Mouse (Mus musculus) frontal cortex, adult 2 months (tissue): Measurements from ENCODE around the gene Gm13698. TPM values are rescaled to one million over a fixed set of nuclear protein-coding genes. Genes with fewer than 3 reads are reported as not detected.
"Not testable (repeated sequence)": the region's sequence is repeated elsewhere in the genome, so short reads cannot be mapped to it uniquely, and the experiment has no call there.

Source experiments
- DNase-seq, 2 experiments: peaks; one replicate each; pipeline ENCODE4 v3.0.0; 2022; ENCODE audit warnings: low spot score in 1 of 2; ENCODE audit errors: extremely low spot score in 1 of 2
- polyA plus RNA-seq: library from polyadenylated mRNA; depleted of rRNA; stranded (reverse); fragments of >200 nt; gene quantifications from 2 replicates; pipeline ENCODE4 v1.2.3, GENCODE M21; 2012; rRNA removed

The Gm13698 gene
- not detected in 2 replicates for polyA plus RNA-seq

GRCm38 (mm10) chr2:83955393-83955792 is at the start of gene Gm13698:
Gm13698 (plus strand) TSS chr2:83955693.
- not testable (repeated sequence) for DNase-seq

GRCm38 (mm10) chr2:83929478-83930088 is 25.9 kb upstream of the Gm13698 start:
- no peak for DNase-seq

GRCm38 (mm10) chr2:83940931-83941361 is 14.5 kb upstream of the Gm13698 start, which contains the start of gene Zswim2:
Zswim2 (minus strand) TSS chr2:83941228.
- peak; percentile 90 to 95 for DNase-seq

- DNase-seq: no peak
Measured at GRCm38 (mm10) chr2:83941378-83941777, 14.1 kb upstream of the Gm13698 start.

- DNase-seq: no peak
Measured at GRCm38 (mm10) chr2:83941792-83942191, 13.7 kb upstream of the Gm13698 start.

- DNase-seq: not testable (repeated sequence)
Measured at GRCm38 (mm10) chr2:83961203-83961602, 5.7 kb downstream of the Gm13698 start, which contains the start of gene Gm13693. Gm13693 (plus strand) TSS chr2:83961503.

GRCm38 (mm10) chr2:83967013-83967412 is 11.5 kb downstream of the Gm13698 start, which contains the start of gene Gm13695:
Gm13695 (plus strand) TSS chr2:83967313.
- DNase-seq: not testable (repeated sequence)

GRCm38 (mm10) chr2:83972823-83973222 is 17.3 kb downstream of the Gm13698 start, which contains the start of gene Gm13696:
Gm13696 (plus strand) TSS chr2:83973123.
- DNase-seq: not testable (repeated sequence)

GRCm38 (mm10) chr2:83978633-83979032 is 23.1 kb downstream of the Gm13698 start, which contains the start of gene Gm13694:
Gm13694 (plus strand) TSS chr2:83978933.
- not testable (repeated sequence) for DNase-seq

- not testable (repeated sequence) for DNase-seq
Measured at GRCm38 (mm10) chr2:83984443-83984842, 28.9 kb downstream of the Gm13698 start, which contains the start of gene Gm13697. Gm13697 (plus strand) TSS chr2:83984743.

GRCm38 (mm10) chr2:83990253-83990652 is 34.8 kb downstream of the Gm13698 start, which contains the start of gene Gm13691:
Gm13691 (plus strand) TSS chr2:83990553.
- not testable (repeated sequence) for DNase-seq

GRCm38 (mm10) chr2:83993639-83994255 is 38.3 kb downstream of the Gm13698 start:
- DNase-seq: not testable (repeated sequence)

GRCm38 (mm10) chr2:83994526-83994925 is 39.0 kb downstream of the Gm13698 start:
- DNase-seq: not testable (repeated sequence)

Other genes starting within 250 kb of the Gm13698 start
- gene Itgav, start 231.3 kb upstream of the Gm13698 start, polyA plus RNA-seq: 88.1 and 97.6 TPM in 2 replicates
- 199 and 209 TPM in 2 replicates for gene Fam171b, start 143.1 kb upstream of the Gm13698 start, polyA plus RNA-seq
- not detected in 2 replicates for gene Zswim2, start 14.5 kb upstream of the Gm13698 start, polyA plus RNA-seq
- gene Gm13693, start 5.8 kb downstream of the Gm13698 start, polyA plus RNA-seq: not detected in 2 replicates
- not detected in 2 replicates for gene Gm13695, start 11.6 kb downstream of the Gm13698 start, polyA plus RNA-seq
- not detected in 2 replicates for gene Gm13696, start 17.4 kb downstream of the Gm13698 start, polyA plus RNA-seq
- gene Gm13694, start 23.2 kb downstream of the Gm13698 start, polyA plus RNA-seq: not detected in 2 replicates
- gene Gm13697, start 29.1 kb downstream of the Gm13698 start, polyA plus RNA-seq: not detected in 2 replicates
- not detected in 2 replicates for gene Gm13691, start 34.9 kb downstream of the Gm13698 start, polyA plus RNA-seq